Mouse (Mus musculus): Measurements from ENCODE around the gene Ccdc188. TPM values are rescaled to one million over a fixed set of nuclear protein-coding genes. Genes with fewer than 3 reads are reported as not detected.
A peak's percentile ranks its signal among the peaks of the same experiment; 100 is the strongest.
"Not testable (repeated sequence)": the region's sequence is repeated elsewhere in the genome, so short reads cannot be mapped to it uniquely, and the experiment has no call there.

Gene Ccdc188
- total RNA-seq (2021) = not detected
- long read RNA-seq, experiment 1 = 0 reads
- long read RNA-seq, experiment 2 = 0 reads

- no peak for DNase-seq (ENCODE audit: low spot score in 2 of 2)
Observed at GRCm38 (mm10) chr16:18217579-18217978, at the start of gene Ccdc188. Gene Ccdc188 (plus strand): TSS chr16:18217879.

DNA sequence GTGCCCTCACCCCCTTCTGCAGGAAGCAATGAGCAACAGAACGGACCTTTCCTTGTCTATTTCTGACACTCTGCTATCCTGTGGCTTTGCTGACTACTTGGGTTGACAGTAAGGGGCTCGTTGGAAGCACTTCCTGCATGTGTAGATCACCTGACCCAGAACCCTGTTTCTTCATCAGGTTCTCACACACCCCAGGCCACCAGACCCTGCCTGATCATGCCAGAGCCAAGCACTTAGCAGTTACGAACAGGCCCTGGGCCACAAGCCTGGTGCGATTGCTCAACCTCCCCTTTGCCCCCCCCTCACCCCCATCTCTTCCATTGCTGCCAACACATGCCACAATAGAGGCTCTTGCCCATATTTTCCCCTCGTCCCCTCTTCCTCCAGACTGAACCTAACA lies 48.5 kb upstream of the Ccdc188 start:
- DNase-seq (ENCODE audit: low spot score in 2 of 2) = no peak

DNA sequence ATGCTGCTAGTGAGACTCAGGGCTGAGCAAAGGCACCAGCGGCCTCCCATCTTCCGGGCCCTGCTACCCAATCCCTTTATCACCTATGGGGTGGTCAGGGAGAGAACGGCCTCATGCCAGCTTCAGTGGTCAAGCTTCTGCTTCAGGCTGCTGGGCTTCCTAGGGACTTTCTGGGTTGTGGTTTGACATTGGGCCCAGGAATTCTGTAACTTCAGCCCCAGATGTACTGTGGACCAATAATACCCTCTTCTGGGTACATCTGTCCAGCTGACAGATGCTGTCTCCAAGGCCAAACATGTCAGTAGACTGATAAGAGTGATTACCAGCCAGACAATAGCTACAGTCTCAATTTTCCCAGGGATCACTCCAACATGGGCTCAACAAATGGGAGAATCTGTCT lies 47.9 kb upstream of the Ccdc188 start:
- no peak for DNase-seq (ENCODE audit: low spot score in 2 of 2)

GRCm38 (mm10) chr16:18172266-18172855 lies 45.3 kb upstream of the Ccdc188 start:
- DNase-seq (ENCODE audit: low spot score in 2 of 2) = peak; percentile 71 to 85

GRCm38 (mm10) chr16:18173231-18173630 lies 44.4 kb upstream of the Ccdc188 start:
- no peak for DNase-seq (ENCODE audit: low spot score in 2 of 2)

GRCm38 (mm10) chr16:18173788-18174187 lies 43.9 kb upstream of the Ccdc188 start:
- no peak for DNase-seq (ENCODE audit: low spot score in 2 of 2)

- DNase-seq (ENCODE audit: low spot score in 2 of 2) = no peak
Observed at GRCm38 (mm10) chr16:18175817-18176541, 41.7 kb upstream of the Ccdc188 start.

GRCm38 (mm10) chr16:18176758-18177157 lies 40.9 kb upstream of the Ccdc188 start:
- no peak for DNase-seq (ENCODE audit: low spot score in 2 of 2)

DNA sequence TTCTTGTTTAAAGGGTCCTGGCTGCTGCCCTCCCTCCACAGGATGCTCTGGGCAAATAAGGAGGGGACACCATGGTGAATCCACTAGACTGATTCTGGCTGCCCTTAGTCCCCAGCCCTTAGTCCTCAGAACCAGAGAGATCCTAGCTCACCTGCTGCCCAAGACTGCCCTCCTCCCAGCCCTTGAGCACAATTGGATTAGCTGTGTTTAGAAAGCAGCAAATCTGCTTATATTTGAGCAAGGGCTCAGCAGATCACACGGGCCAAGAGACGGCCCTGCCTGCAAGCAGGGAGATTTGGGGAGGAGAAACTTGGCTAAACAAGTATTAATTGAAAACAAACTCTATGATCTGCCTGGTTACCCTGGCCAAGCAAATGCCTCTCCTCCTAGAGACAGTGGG lies 38.1 kb upstream of the Ccdc188 start:
- DNase-seq (ENCODE audit: low spot score in 2 of 2) = no peak

DNA sequence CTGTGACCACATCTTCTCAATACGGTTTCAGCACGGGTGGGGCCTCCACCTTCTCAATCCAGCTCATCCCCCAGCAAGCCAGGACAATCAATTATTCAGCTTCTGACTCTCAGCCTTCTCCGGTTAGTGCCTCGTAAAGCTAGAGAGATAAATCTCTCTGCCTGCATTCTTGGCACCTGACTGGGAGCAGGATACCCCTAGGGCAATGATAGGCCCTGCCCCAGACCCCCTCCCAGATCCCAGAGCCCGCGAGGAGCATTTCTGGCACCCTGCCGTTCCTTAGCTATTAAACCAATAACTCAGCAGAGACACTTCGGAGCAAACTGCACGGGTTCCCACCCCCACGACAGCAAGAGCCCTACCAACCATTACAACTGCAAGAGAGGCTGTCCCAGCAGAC lies 36.3 kb upstream of the Ccdc188 start:
- no peak for DNase-seq (ENCODE audit: low spot score in 2 of 2)

DNA sequence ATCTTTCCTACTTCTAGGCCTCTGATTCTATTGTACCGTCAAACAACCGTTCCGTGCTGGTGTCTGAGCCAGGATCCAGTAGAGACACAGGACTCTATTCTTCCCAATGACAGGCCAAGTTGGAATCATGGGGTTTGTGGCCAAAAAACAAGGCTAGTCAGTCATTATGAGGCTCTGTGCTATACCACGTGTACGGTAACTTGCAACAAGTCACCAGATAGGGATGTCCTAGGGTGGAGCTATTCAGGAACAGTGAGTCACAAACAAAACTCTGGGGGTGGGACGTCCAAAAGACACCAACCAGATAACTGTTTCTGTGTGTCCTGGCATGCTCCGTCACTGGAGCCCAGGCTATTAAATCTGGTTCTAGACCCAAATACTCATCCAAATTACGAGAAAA lies 34.9 kb upstream of the Ccdc188 start:
- no peak for DNase-seq (ENCODE audit: low spot score in 2 of 2)

- no peak for DNase-seq (ENCODE audit: low spot score in 2 of 2)
Observed at GRCm38 (mm10) chr16:18185715-18186449, 31.8 kb upstream of the Ccdc188 start.

DNA sequence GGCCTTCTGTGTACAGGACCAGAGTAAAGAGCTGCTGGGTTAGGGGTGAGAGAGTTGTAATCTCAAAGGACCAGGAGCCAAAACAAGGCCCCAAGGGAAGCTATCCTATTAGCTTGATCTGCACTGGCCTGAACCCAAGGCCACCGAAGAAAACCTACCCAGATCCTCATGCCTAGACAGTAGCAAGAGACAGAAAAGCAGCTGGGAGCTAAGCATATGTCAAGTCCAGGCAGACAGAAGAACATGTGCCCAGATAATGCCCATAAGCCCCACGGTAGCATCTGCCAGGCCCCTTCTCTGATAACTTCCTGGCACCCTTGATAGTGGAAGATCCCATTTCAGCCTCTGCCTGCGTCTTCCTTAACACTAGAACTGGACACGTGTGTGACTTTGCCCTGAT lies 30.9 kb upstream of the Ccdc188 start:
- no peak for DNase-seq (ENCODE audit: low spot score in 2 of 2)

DNA sequence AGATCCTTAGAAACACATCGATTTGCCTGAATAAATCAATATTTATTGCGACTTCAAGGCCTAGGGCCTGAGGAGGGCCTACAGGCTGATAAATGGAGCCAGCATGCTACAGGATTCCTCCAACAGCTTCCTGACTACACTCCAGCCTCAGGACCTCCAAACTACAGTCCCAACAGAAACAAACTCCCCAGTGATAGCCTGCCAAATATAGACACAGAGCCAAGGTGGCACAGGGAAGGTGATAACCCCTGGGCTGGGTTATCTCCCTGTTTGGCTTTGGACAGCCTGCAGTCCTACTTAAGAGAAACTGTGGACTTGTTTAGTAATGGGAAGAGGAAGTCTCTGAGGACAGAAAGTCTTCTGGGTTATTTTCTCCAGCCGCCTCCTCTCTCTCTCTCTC lies 30.5 kb upstream of the Ccdc188 start:
- DNase-seq (ENCODE audit: low spot score in 2 of 2) = no peak

DNA sequence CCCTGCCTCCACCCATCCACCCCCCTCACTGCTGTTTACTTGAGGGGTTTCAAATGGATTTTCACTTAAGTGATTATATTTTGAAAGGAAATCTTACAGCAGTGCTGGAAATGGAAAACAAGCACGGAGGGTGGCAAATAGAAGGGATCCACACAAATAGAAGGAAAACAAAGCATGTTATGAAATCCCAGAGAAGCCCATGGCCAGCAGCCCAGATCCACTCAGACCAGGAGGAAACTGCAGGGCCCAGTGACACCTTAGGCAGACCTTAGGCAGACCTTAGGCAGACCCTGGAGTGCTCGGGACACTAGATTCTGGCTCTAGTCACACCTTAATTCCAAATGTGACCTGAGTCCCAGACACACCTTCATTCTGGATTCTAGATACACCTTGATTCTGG lies 26.7 kb upstream of the Ccdc188 start:
- DNase-seq (ENCODE audit: low spot score in 2 of 2) = no peak

DNA sequence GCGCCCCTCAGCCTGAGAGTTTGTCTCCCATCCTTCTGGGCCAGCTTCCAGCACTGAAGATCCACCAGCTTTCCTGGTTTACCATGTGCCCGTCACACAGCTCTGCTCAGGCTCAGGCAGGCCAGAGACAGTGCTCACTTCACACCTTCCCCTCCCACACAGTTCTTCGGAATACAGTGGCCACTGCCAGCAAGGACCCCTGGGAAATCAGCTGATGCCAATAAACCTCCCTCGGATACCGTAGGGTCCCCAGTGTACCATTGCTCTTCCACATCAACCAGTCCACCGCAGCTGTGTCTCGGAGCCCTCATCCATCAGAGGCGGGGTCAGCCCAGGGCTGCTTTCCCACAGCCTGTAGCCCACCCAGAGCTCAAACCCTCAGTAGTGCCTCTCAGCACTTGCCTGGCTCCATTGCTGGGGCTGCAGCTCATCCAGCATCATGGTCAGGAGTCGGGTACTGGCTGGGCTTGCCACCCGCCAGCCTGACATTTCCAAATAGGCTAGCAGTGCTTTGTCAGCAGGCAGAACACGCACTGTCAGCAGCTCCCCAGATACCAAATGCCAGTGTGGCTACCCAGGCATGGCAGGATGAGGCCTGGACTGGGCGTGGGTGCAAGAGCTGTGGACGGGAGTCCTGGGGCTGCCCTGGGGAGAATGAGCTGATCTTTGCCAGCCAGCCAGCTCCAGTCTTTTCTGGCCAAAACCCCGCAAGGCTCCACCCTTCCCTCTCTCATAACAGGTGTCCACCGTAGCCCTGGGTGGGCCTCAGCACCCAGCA lies 23.3 kb upstream of the Ccdc188 start:
- no peak for DNase-seq (ENCODE audit: low spot score in 2 of 2)

DNA sequence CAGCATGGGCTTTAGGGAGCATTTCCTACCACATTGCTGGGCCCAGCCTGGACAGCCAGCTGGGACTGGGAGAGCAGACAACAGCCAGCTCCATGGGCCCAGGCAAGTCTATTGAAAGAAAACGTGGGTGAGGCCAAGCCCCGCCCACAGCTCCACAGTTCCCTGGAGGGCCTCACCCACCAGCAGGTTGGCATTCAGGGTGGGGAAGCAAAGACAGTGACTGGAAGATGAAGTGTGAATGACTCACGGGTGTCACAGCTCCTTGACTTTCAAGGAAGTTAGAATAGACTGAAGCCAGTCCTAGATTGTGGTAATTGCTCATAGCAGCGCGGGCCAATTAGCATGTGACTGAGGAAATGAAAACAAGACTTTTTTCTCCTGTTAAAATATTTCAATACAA lies 22.6 kb upstream of the Ccdc188 start:
- DNase-seq (ENCODE audit: low spot score in 2 of 2) = no peak

- DNase-seq (ENCODE audit: low spot score in 2 of 2) = not testable (repeated sequence)
Observed at GRCm38 (mm10) chr16:18195561-18195960, 22.1 kb upstream of the Ccdc188 start.

- no peak for DNase-seq (ENCODE audit: low spot score in 2 of 2)
Observed at GRCm38 (mm10) chr16:18197881-18198280, 19.8 kb upstream of the Ccdc188 start.

GRCm38 (mm10) chr16:18198365-18199098 lies 19.1 kb upstream of the Ccdc188 start:
- no peak for DNase-seq (ENCODE audit: low spot score in 2 of 2)

DNA sequence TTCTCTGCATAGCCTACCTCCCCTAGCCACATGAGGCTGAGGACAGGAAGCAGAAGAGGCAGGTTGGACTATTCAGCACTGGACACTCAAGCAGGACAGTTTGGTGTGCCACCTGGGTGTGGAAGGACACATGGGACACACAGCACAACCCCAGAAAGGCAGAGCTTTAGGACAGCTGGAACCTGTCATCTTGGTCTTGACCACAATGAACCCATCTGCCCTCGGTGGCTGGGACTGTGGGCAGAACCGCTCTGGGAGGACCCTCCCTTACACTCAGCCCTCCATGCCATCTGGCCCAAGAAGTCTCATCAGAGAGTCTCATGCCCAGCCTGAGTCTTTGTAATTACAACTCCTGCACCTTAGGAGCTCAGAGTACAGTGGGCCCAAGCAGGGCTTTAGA lies 17.6 kb upstream of the Ccdc188 start:
- DNase-seq (ENCODE audit: low spot score in 2 of 2) = no peak

All from gastrocnemius, postnatal 4 days (tissue).